Mouse (Mus musculus) midbrain, embryonic 12.5 days (tissue): ENCODE data around the gene Olfr722. TPM values are rescaled to one million over a fixed set of nuclear protein-coding genes. Genes with fewer than 3 reads are reported as not detected.
"Not testable (repeated sequence)": the region's sequence is repeated elsewhere in the genome, so short reads cannot be mapped to it uniquely, and the experiment has no call there.

Experiments
- ATAC-seq: fragments of 200-750 bp; cut with Nextera tagmentation; 2 replicates; pipeline ENCODE4 v1.8.0; 2017; ENCODE audit warnings: low read depth, moderate TSS enrichment, moderate library complexity; ENCODE audit not compliant: low FRiP score
- H3K27ac ChIP-seq: fragments of 300-500 bp; sonication (generic); replicated peaks from 2 replicates; pipeline ENCODE4 v1.5.1; 2016; ENCODE audit warnings: mild to moderate bottlenecking
- H3K27me3 ChIP-seq: fragments of 300-500 bp; sonication (generic); 2 replicates; pipeline ENCODE4 v1.6.1; 2016; ENCODE audit warnings: mild to moderate bottlenecking
- H3K36me3 ChIP-seq: fragments of 300-500 bp; sonication (generic); 2 replicates; pipeline ENCODE4 v1.6.1; 2016
- H3K4me1 ChIP-seq: fragments of 300-500 bp; sonication (generic); 2 replicates; pipeline ENCODE4 v1.6.1; 2016
- H3K4me2 ChIP-seq: fragments of 300-500 bp; sonication (generic); replicated peaks from 2 replicates; pipeline ENCODE4 v1.6.1; 2016; ENCODE audit warnings: mild to moderate bottlenecking, moderate library complexity
- H3K4me3 ChIP-seq: fragments of 300-500 bp; sonication (generic); 2 replicates; pipeline ENCODE4 v1.5.1; 2016; ENCODE audit warnings: mild to moderate bottlenecking
- H3K9ac ChIP-seq: fragments of 300-500 bp; sonication (generic); replicated peaks from 2 replicates; pipeline ENCODE4 v1.6.1; 2016; ENCODE audit warnings: mild to moderate bottlenecking, moderate library complexity
- H3K9me3 ChIP-seq: fragments of 300-500 bp; sonication (generic); 2 replicates; pipeline ENCODE4 v1.6.1; 2016; ENCODE audit warnings: mild to moderate bottlenecking
- polyA plus RNA-seq: library from polyadenylated mRNA; unstranded; fragments of >200 nt; fragmentation: Nextera tagmentation; extraction: Ambion mirVana; gene quantifications from 2 replicates; pipeline ENCODE4 v1.2.1, GENCODE M21; 2016

The Olfr722 gene
- not detected in 2 replicates for polyA plus RNA-seq

- H3K4me2 ChIP-seq = no peak within 1 kb of the TSS
- no peaks in the 10 kb centered on the region for H3K27me3 ChIP-seq
- no peaks in the 10 kb centered on the region for H3K36me3 ChIP-seq
- no peaks in the 10 kb centered on the region for H3K9me3 ChIP-seq
- no peak within 1 kb of the TSS for H3K4me3 ChIP-seq
- H3K27ac ChIP-seq = no peak within 1 kb of the TSS
- no peaks in the 10 kb centered on the region for H3K4me1 ChIP-seq
- H3K9ac ChIP-seq = no peak within 1 kb of the TSS
- no peak for ATAC-seq
Measured at GRCm38 (mm10) chr14:49901899-49902298, at the start of gene Olfr722. TSS of gene Olfr722 (minus strand) at chr14:49901999.

DNA sequence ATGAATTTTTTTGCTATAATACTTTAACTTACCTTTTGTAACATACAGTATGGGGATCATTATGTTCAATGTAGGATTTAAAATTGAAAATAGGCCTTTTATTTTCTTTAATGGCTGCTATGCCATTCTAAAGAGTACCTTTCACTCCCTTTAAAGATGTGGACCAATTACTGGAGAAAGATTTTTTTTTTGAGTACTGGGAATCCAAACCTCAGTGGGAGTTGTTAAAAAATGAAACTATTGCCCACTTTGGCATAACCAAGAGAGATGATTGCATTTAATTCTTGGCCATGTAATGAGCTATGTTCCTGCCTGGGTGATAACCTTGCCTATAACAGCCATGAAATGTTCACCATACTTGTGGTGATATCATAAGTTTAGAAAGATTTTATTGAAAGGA is 29.9 kb upstream of the Olfr722 start, which contains the start of gene Olfr723:
Olfr723 (minus strand) TSS at position 101 of the 400 bp plus-strand sequence.
- not testable (repeated sequence) for H3K4me1 ChIP-seq, H3K9me3 ChIP-seq, H3K4me3 ChIP-seq, H3K4me2 ChIP-seq, ATAC-seq, H3K36me3 ChIP-seq, H3K27ac ChIP-seq, H3K27me3 ChIP-seq, H3K9ac ChIP-seq

DNA sequence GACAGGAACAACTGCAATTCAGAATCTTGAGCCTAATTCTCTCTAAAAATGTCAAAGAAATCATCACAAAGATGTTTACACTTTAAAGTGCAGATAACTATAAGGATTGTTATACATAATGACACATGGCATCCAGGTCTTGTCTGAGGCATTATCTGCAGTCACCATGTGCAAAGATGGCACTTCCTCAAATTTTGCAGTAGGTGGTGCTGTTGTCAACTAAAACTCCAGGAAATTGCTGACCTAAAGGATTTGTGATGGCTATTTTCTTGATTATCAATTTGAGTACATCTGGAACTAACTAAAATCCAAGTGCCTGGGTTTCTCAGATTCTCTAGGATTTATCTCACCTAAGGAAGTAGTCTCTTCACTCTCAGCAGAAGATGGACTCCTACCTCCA is 41.4 kb downstream of the Olfr722 start:
- no peaks in the 10 kb centered on the region for H3K27me3 ChIP-seq
- ATAC-seq = no peak

More for the DNA sequence above, 41.4 kb downstream of the Olfr722 start:
- H3K27ac ChIP-seq = no peak overlapping the region
- H3K36me3 ChIP-seq = no peaks in the 10 kb centered on the region
- no peak overlapping the region for H3K4me3 ChIP-seq
- H3K9ac ChIP-seq = no peak overlapping the region
- H3K4me2 ChIP-seq = no peak overlapping the region
- H3K4me1 ChIP-seq = no peaks in the 10 kb centered on the region
- H3K9me3 ChIP-seq = no peaks in the 10 kb centered on the region

Other genes with a start within 250 kb of the Olfr722 start
- gene Armh4, start 118.6 kb downstream of the Olfr722 start, polyA plus RNA-seq = 53.1 and 53.9 TPM in 2 replicates
- not detected in 2 replicates for gene Olfr723, start 29.8 kb upstream of the Olfr722 start, polyA plus RNA-seq
- gene Olfr724, start 61.3 kb upstream of the Olfr722 start, polyA plus RNA-seq = not detected in 2 replicates
- gene Olfr725, start 138.4 kb upstream of the Olfr722 start, polyA plus RNA-seq = not detected in 2 replicates
- gene Olfr726, start 189.0 kb upstream of the Olfr722 start, polyA plus RNA-seq = not detected in 2 replicates
- gene Olfr727, start 221.2 kb upstream of the Olfr722 start, polyA plus RNA-seq = not detected in 2 replicates
- gene Olfr728, start 240.7 kb upstream of the Olfr722 start, polyA plus RNA-seq = not detected in 2 replicates